Mouse (Mus musculus): ENCODE measurements around the gene Ecel1.

- TF ChIP-seq CTCF (IDR thresholded peaks at IDR 0.05; ENCODE audit: extremely low read depth, insufficient read depth, low read length) = no peak
- TF ChIP-seq POLR2A (IDR thresholded peaks at IDR 0.05; ENCODE audit: extremely low read depth, insufficient read depth, low read length) = no peak
These were observed 45.5 kb upstream of the Ecel1 start for GRCm38 (mm10) chr1:87201848-87202247.

All from cortical plate, adult 2 months (tissue).